Mouse (Mus musculus): ENCODE results near the gene Chd9. TPM values are rescaled to one million over a fixed set of nuclear protein-coding genes. Genes with fewer than 3 reads are reported as not detected.

Chd9 gene
- polyA plus RNA-seq, 1 experiment from 2014 or later: 95.6 TPM

- no peaks in the 10 kb centered on the region for H3K27me3 ChIP-seq (replicated peaks; ENCODE audit: control insufficient read depth, insufficient read depth, low read length)
- no peaks in the 10 kb centered on the region for H3K4me1 ChIP-seq (ENCODE audit: control insufficient read depth, insufficient read depth, low read length)
- H3K9ac ChIP-seq (ENCODE audit: low read length): no peak overlapping the region
- peak; percentile 28 for DNase-seq (ENCODE audit: low spot score)
- no peak overlapping the region for H3K4me3 ChIP-seq (ENCODE audit: low read depth, low read length)
- H3K36me3 ChIP-seq (ENCODE audit: control insufficient read depth, insufficient read depth, low read length): peaks cover 15% of the 10 kb centered on the region
- no peak overlapping the region for H3K27ac ChIP-seq (ENCODE audit: low read depth, low read length)
- H3K9me3 ChIP-seq (replicated peaks; ENCODE audit: control insufficient read depth, low read length): no peaks in the 10 kb centered on the region
- no peak for ATAC-seq
- no peak overlapping the region for H3K4me2 ChIP-seq (ENCODE audit: low read length)
These were observed 231.0 kb downstream of the Chd9 start for GRCm38 (mm10) chr8:91059086-91059578.

- DNase-seq (ENCODE audit: low spot score): no peak
- Histone ChIP-seq H3K9me3 (replicated peaks; ENCODE audit: control insufficient read depth, low read length) (no peaks in the 10 kb centered on the region), H3K36me3 (ENCODE audit: control insufficient read depth, insufficient read depth, low read length) (peaks cover 11% of the 10 kb centered on the region), H3K4me2 (ENCODE audit: low read length) (no peak overlapping the region), H3K9ac (ENCODE audit: low read length) (no peak overlapping the region), H3K27ac (ENCODE audit: low read depth, low read length) (no peak overlapping the region), H3K27me3 (replicated peaks; ENCODE audit: control insufficient read depth, insufficient read depth, low read length) (no peaks in the 10 kb centered on the region), H3K4me3 (ENCODE audit: low read depth, low read length) (no peak overlapping the region), H3K4me1 (ENCODE audit: control insufficient read depth, insufficient read depth, low read length) (no peaks in the 10 kb centered on the region)
- ATAC-seq: no peak
- 91% methylated on average over 7 of the region's 7 CpGs for WGBS
These were observed 231.8 kb downstream of the Chd9 start for GRCm38 (mm10) chr8:91059884-91060510.

- Histone ChIP-seq H3K4me1 (ENCODE audit: control insufficient read depth, insufficient read depth, low read length) (no peaks in the 10 kb centered on the region), H3K36me3 (ENCODE audit: control insufficient read depth, insufficient read depth, low read length) (peaks cover 7% of the 10 kb centered on the region; the same call in 1 of the 2 replicates), H3K27ac (ENCODE audit: low read depth, low read length) (no peak overlapping the region), H3K9ac (ENCODE audit: low read length) (no peak overlapping the region), H3K9me3 (replicated peaks; ENCODE audit: control insufficient read depth, low read length) (no peaks in the 10 kb centered on the region), H3K4me3 (ENCODE audit: low read depth, low read length) (no peak overlapping the region), H3K4me2 (ENCODE audit: low read length) (no peak overlapping the region), H3K27me3 (replicated peaks; ENCODE audit: control insufficient read depth, insufficient read depth, low read length) (no peaks in the 10 kb centered on the region)
- DNase-seq (ENCODE audit: low spot score): no peak
- WGBS: 75% methylated on average over 19 of the region's 19 CpGs
- ATAC-seq: no peak
These were observed 232.7 kb downstream of the Chd9 start for GRCm38 (mm10) chr8:91060555-91061471.

- Histone ChIP-seq H3K4me1 (ENCODE audit: control insufficient read depth, insufficient read depth, low read length) (no peaks in the 10 kb centered on the region), H3K9ac (ENCODE audit: low read length) (no peak overlapping the region), H3K4me3 (ENCODE audit: low read depth, low read length) (no peak overlapping the region), H3K9me3 (replicated peaks; ENCODE audit: control insufficient read depth, low read length) (no peaks in the 10 kb centered on the region), H3K4me2 (ENCODE audit: low read length) (no peak overlapping the region), H3K27me3 (replicated peaks; ENCODE audit: control insufficient read depth, insufficient read depth, low read length) (no peaks in the 10 kb centered on the region), H3K36me3 (ENCODE audit: control insufficient read depth, insufficient read depth, low read length) (no peaks in the 10 kb centered on the region), H3K27ac (ENCODE audit: low read depth, low read length) (no peak overlapping the region)
- ATAC-seq (no peak), DNase-seq (ENCODE audit: low spot score) (no peak)
- 75% methylated on average over 4 of the region's 4 CpGs for WGBS
These were observed 237.0 kb downstream of the Chd9 start for GRCm38 (mm10) chr8:91065179-91065578.

GRCm38 (mm10) chr8:91069407-91069806 is 241.3 kb downstream of the Chd9 start:
- H3K4me3 ChIP-seq (ENCODE audit: low read depth, low read length): peak overlapping the region; percentile 82
- H3K27ac ChIP-seq (ENCODE audit: low read depth, low read length): no peak overlapping the region
- ATAC-seq (peak; percentile 19), DNase-seq (ENCODE audit: low spot score) (no peak)
- 6% methylated on average over 10 of the region's 10 CpGs for WGBS
- no peaks in the 10 kb centered on the region for H3K27me3 ChIP-seq (replicated peaks; ENCODE audit: control insufficient read depth, insufficient read depth, low read length)
- peak overlapping the region; percentile 75 for H3K4me2 ChIP-seq (ENCODE audit: low read length)
- no peaks in the 10 kb centered on the region for H3K9me3 ChIP-seq (replicated peaks; ENCODE audit: control insufficient read depth, low read length)
- peak overlapping the region; percentile 78 for H3K9ac ChIP-seq (ENCODE audit: low read length)
- H3K4me1 ChIP-seq (ENCODE audit: control insufficient read depth, insufficient read depth, low read length): peaks cover 8% of the 10 kb centered on the region
- H3K36me3 ChIP-seq (ENCODE audit: control insufficient read depth, insufficient read depth, low read length): 0 out of 2 replicates have a peak, but pooled peaks cover 3% of the 10 kb centered on the region

GRCm38 (mm10) chr8:91069834-91070233 is 241.7 kb downstream of the Chd9 start, which contains the start of gene Rbl2:
Rbl2 (plus strand) TSS chr8:91070057.
- Histone ChIP-seq H3K9ac (ENCODE audit: low read length) (peak within 1 kb of the TSS; percentile 78), H3K36me3 (ENCODE audit: control insufficient read depth, insufficient read depth, low read length) (0 out of 2 replicates have a peak, but pooled peaks cover 3% of the 10 kb centered on the region), H3K4me2 (ENCODE audit: low read length) (peak within 1 kb of the TSS; percentile 75), H3K27ac (ENCODE audit: low read depth, low read length) (peak within 1 kb of the TSS; percentile 66), H3K27me3 (replicated peaks; ENCODE audit: control insufficient read depth, insufficient read depth, low read length) (no peaks in the 10 kb centered on the region), H3K4me1 (ENCODE audit: control insufficient read depth, insufficient read depth, low read length) (peaks cover 8% of the 10 kb centered on the region), H3K9me3 (replicated peaks; ENCODE audit: control insufficient read depth, low read length) (no peaks in the 10 kb centered on the region), H3K4me3 (ENCODE audit: low read depth, low read length) (peak within 1 kb of the TSS; percentile 82)
- WGBS: under 1% methylated on average over 25 of the region's 25 CpGs
- peak; percentile 96 for DNase-seq (ENCODE audit: low spot score)
- peak; percentile 98 for ATAC-seq

GRCm38 (mm10) chr8:91070275-91070859 is 242.2 kb downstream of the Chd9 start:
- DNase-seq (ENCODE audit: low spot score) (peak; percentile 79), ATAC-seq (peak; percentile 87)
- Histone ChIP-seq H3K4me3 (ENCODE audit: low read depth, low read length) (peak overlapping the region; percentile 82), H3K9me3 (replicated peaks; ENCODE audit: control insufficient read depth, low read length) (no peaks in the 10 kb centered on the region), H3K27me3 (replicated peaks; ENCODE audit: control insufficient read depth, insufficient read depth, low read length) (no peaks in the 10 kb centered on the region), H3K36me3 (ENCODE audit: control insufficient read depth, insufficient read depth, low read length) (peaks cover 5% of the 10 kb centered on the region; the same call in 1 of the 2 replicates), H3K4me1 (ENCODE audit: control insufficient read depth, insufficient read depth, low read length) (peaks cover 8% of the 10 kb centered on the region), H3K27ac (ENCODE audit: low read depth, low read length) (peak overlapping the region; percentile 66), H3K4me2 (ENCODE audit: low read length) (peak overlapping the region; percentile 75), H3K9ac (ENCODE audit: low read length) (peak overlapping the region; percentile 78)
- under 1% methylated on average over 34 of the region's 34 CpGs for WGBS

GRCm38 (mm10) chr8:91077077-91077867 is 249.1 kb downstream of the Chd9 start:
- ATAC-seq (no peak), DNase-seq (ENCODE audit: low spot score) (no peak)
- Histone ChIP-seq H3K4me3 (ENCODE audit: low read depth, low read length) (no peak overlapping the region), H3K36me3 (ENCODE audit: control insufficient read depth, insufficient read depth, low read length) (peaks cover 33% of the 10 kb centered on the region), H3K9ac (ENCODE audit: low read length) (no peak overlapping the region), H3K4me2 (ENCODE audit: low read length) (no peak overlapping the region), H3K4me1 (ENCODE audit: control insufficient read depth, insufficient read depth, low read length) (no peaks in the 10 kb centered on the region), H3K27me3 (replicated peaks; ENCODE audit: control insufficient read depth, insufficient read depth, low read length) (no peaks in the 10 kb centered on the region), H3K9me3 (replicated peaks; ENCODE audit: control insufficient read depth, low read length) (no peaks in the 10 kb centered on the region), H3K27ac (ENCODE audit: low read depth, low read length) (no peak overlapping the region)
- 94% methylated on average over 12 of the region's 12 CpGs for WGBS
